20 mouse cellular contexts compared by ENCODE assay signal in genomic region chr16:21804258-21804657, GRCm38 (mm10). TPM values are rescaled to one million over a fixed set of nuclear protein-coding genes. Genes with fewer than 3 reads are reported as not detected.
A peak's percentile ranks its signal among the peaks of the same experiment; 100 is the strongest.
DNase-seq lines count a peak whose midpoint lies in the region; ATAC-seq and TF ChIP-seq lines count a peak whose summit lies in the region.
"Had no signal": no experiment of that assay in that cellular context is flagged by ENCODE, and none has a peak within 500 bp of the region (broad histone marks: within the 10 kb centered on the region; RNA-seq: fewer than 3 reads in every experiment).

No protein-coding gene starts in this region.

- no peak for ATAC-seq in kidney, embryonic 14.5 days (ENCODE audit: low FRiP score, low TSS enrichment)
- no peak for ATAC-seq in erythroid progenitor cell, adult 5-6 weeks (replicated peaks; ENCODE audit: low FRiP score, poor library complexity, severe bottlenecking)
- ATAC-seq: lung, postnatal 0 days had no signal

- no peak overlapping the region for H3K4me3 ChIP-seq in kidney, embryonic 14.5 days (ENCODE audit: low read length)
- H3K4me3 ChIP-seq in cerebellum, adult 2 months (replicated peaks; ENCODE audit: insufficient read depth, low read depth, low read length), result no peak overlapping the region
- H3K4me3 ChIP-seq: embryonic facial prominence, embryonic 10.5 days; heart, embryonic 12.5 days; layer of hippocampus, adult 2 months; left cerebral cortex, adult 2 months; liver, embryonic 13.5 days; megakaryocyte, embryonic 14.5 days; neural tube, embryonic 13.5 days had no signal

- no peaks in the 10 kb centered on the region for H3K27me3 ChIP-seq in kidney, embryonic 14.5 days (ENCODE audit: control insufficient read depth, insufficient read depth, low read length)
- no peaks in the 10 kb centered on the region for H3K27me3 ChIP-seq in cerebellum, adult 2 months (ENCODE audit: control insufficient read depth, insufficient read depth, low read length)
- H3K27me3 ChIP-seq: heart, embryonic 12.5 days; liver, embryonic 13.5 days; megakaryocyte, embryonic 14.5 days; neural tube, embryonic 13.5 days had no signal

- H3K4me2 ChIP-seq in kidney, embryonic 14.5 days (replicated peaks; ENCODE audit: low read depth, low read length), result no peak overlapping the region
- H3K4me2 ChIP-seq: heart, embryonic 12.5 days; liver, embryonic 13.5 days; neural tube, embryonic 13.5 days had no signal

- no peak for TF ChIP-seq POLR2A in cerebellum, adult 2 months (IDR thresholded peaks at IDR 0.05; ENCODE audit: borderline replicate concordance, insufficient read depth, low read length)

- no peak for TF ChIP-seq CTCF in cerebellum, adult 2 months (IDR thresholded peaks at IDR 0.05; ENCODE audit: borderline replicate concordance, insufficient read depth, low read depth, low read length)

- no peaks in the 10 kb centered on the region for H3K4me1 ChIP-seq in kidney, embryonic 14.5 days (ENCODE audit: control insufficient read depth, insufficient read depth, low read length)
- no peaks in the 10 kb centered on the region; the same call in 1 of the 2 replicates for H3K4me1 ChIP-seq in cerebellum, adult 2 months (ENCODE audit: control insufficient read depth, insufficient read depth, low read length)
- H3K4me1 ChIP-seq: embryonic facial prominence, embryonic 10.5 days; heart, embryonic 12.5 days; liver, embryonic 13.5 days; neural tube, embryonic 13.5 days had no signal

- H3K27ac ChIP-seq in kidney, embryonic 14.5 days (ENCODE audit: low read depth, low read length), result no peak overlapping the region
- no peak overlapping the region for H3K27ac ChIP-seq in cerebellum, adult 2 months (ENCODE audit: insufficient read depth, low read length)
- H3K27ac ChIP-seq: embryonic facial prominence, embryonic 10.5 days; layer of hippocampus, adult 2 months; left cerebral cortex, adult 2 months; liver, embryonic 13.5 days; neural tube, embryonic 13.5 days; stomach, postnatal 0 days had no signal

- WGBS in kidney, embryonic 14.5 days, result 89% methylated on average over 1 of the region's 1 CpGs
- 79% methylated on average over 1 of the region's 1 CpGs for WGBS in cerebellum, adult 2 months

- H3K9ac ChIP-seq in kidney, embryonic 14.5 days (ENCODE audit: low read depth, low read length), result no peak overlapping the region
- H3K9ac ChIP-seq: heart, embryonic 12.5 days; liver, embryonic 13.5 days; neural tube, embryonic 13.5 days had no signal

- peaks cover 10% of the 10 kb centered on the region; the same call in 1 of the 2 replicates for H3K36me3 ChIP-seq in kidney, embryonic 14.5 days (ENCODE audit: control insufficient read depth, insufficient read depth, low read length)

- DNase-seq in kidney, postnatal 10 days, result peak; percentile 39
- peak; percentile 43 for DNase-seq in retina, postnatal 1 day
- no peak for DNase-seq in retina, embryonic 14.5 days (ENCODE audit: low spot score)
- DNase-seq in cerebellum, adult 2 months, result peak; percentile 47 to 74
- no peak for DNase-seq in urinary bladder, postnatal 14 days (ENCODE audit: low spot score)
- DNase-seq: adrenal gland, postnatal 36 days; heart, postnatal 36 days; kidney, adult 2 months; liver, embryonic 13.5 days; thymus, postnatal 14 days had no signal

- H3K9me3 ChIP-seq in kidney, embryonic 14.5 days (ENCODE audit: control insufficient read depth, low read length), result no peaks in the 10 kb centered on the region
- H3K9me3 ChIP-seq: embryonic facial prominence, embryonic 10.5 days; heart, embryonic 12.5 days; liver, embryonic 13.5 days; neural tube, embryonic 13.5 days had no signal

RNA-seq across cellular contexts. Expression of gene Map3k13, which starts 10.1 kb away (rescaled TPM):
- polyA plus RNA-seq in kidney, embryonic 14.5 days (2014; fragmentation: Nextera tagmentation; extraction: Ambion mirVana), result 0.60 and 1.2 TPM in 2 replicates
- polyA plus RNA-seq in cerebellum, adult 2 months (2012; rRNA removed), result 13.1 and 13.3 TPM in 2 replicates
- not detected in 2 replicates for total RNA-seq in erythroid progenitor cell, adult 5-6 weeks (2015; ENCODE audit: low replicate concordance)
- 0.39 and 0.53 TPM in 2 replicates for total RNA-seq in erythroid progenitor cell, adult 5-6 weeks (2017; ENCODE audit: low replicate concordance)

RNA-seq across cellular contexts. Expression of gene Ehhadh, which starts 16.7 kb away (rescaled TPM):
- 1.1 and 1.9 TPM in 2 replicates for polyA plus RNA-seq in kidney, embryonic 14.5 days (2014; fragmentation: Nextera tagmentation; extraction: Ambion mirVana)
- 3.8 and 4.4 TPM in 2 replicates for polyA plus RNA-seq in cerebellum, adult 2 months (2012; rRNA removed)
- total RNA-seq in erythroid progenitor cell, adult 5-6 weeks (2015; ENCODE audit: low replicate concordance), result 0.72 and 2.9 TPM in 2 replicates
- 0.64 and 0.98 TPM in 2 replicates for total RNA-seq in erythroid progenitor cell, adult 5-6 weeks (2017; ENCODE audit: low replicate concordance)

Comparison
In these comparisons a context has a peak if more than half of its experiments do, and no peak if none do; other contexts are left out.
1. DNase-seq: peak in kidney, postnatal 10 days (single experiment), retina, postnatal 1 day (single experiment) and cerebellum, adult 2 months (2 of 2); none in retina, embryonic 14.5 days (single experiment) and urinary bladder, postnatal 14 days (single experiment).